Mouse (Mus musculus): Measurements from ENCODE around the gene Exosc1.

Gene Exosc1

DNA sequence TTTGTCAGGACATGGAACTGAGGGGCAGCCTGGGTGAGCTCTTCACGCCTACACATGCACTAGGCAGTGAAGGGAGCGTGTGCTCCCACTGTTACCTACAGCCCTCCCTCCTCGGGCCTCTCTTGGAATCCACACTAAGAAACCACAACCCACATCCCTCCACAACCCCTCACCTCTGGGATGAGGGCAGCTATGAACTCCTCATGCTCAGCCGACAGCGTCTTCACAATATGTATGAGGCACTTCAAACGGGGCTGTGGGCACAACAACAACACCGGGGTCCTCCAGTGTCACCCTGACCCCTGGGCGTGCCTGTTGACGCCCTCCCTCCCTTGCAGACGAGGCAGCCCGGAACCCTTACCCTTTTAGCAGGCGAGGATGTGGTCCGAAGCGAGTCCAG, 58.9 kb downstream of the Exosc1 start:
- DNase-seq (ENCODE audit: low read depth), result peak; percentile 21

All from induced T-regulatory cell, adult 2 months (primary cell).